Mouse (Mus musculus): Measurements from ENCODE around the gene Pdap1.

DNA sequence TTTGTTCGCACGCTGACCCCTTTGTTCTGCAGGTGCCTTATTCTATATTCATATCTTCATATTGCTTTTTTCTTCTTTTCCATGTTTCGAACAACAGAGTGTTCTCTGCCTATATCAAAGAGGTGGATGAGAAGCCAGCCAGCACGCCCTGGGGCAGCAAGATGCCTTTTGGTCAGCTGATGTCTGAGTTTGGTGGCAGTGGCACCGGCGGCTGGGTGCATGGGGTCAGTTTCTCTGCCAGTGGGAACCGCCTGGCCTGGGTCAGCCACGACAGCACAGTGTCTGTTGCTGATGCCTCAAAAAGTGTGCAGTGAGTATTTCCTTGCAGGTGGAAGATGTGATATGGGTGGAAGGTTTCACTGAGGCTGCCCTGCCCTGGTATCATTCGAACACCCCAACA, 39.1 kb downstream of the Pdap1 start:
- TF ChIP-seq POLR2A (IDR thresholded peaks at IDR 0.05; ENCODE audit: extremely low read depth, insufficient read depth, low read length) (no peak), CTCF (IDR thresholded peaks at IDR 0.05; ENCODE audit: extremely low read depth, insufficient read depth, low read length) (no peak)
